Mouse (Mus musculus) kidney, embryonic 14.5 days (tissue): ENCODE measurements around the gene Aox1. TPM values are rescaled to one million over a fixed set of nuclear protein-coding genes. Genes with fewer than 3 reads are reported as not detected.

ENCODE experiments used
- ATAC-seq: fragments of 200-750 bp; cut with Nextera tagmentation; 2 replicates; pipeline ENCODE4 v1.8.0; 2017; ENCODE audit warnings: moderate number of reproducible peaks, mild to moderate bottlenecking, moderate TSS enrichment, moderate library complexity; ENCODE audit not compliant: low FRiP score, low TSS enrichment
- H3K27ac ChIP-seq: fragments of 300-500 bp; sonication (generic); 2 replicates; pipeline ENCODE4 v1.5.1; 2014; ENCODE audit warnings: low read depth, mild to moderate bottlenecking, low read length, moderate library complexity, mixed read lengths
- H3K27me3 ChIP-seq: fragments of 300-500 bp; sonication (generic); 2 replicates; pipeline ENCODE4 v1.6.1; 2014; ENCODE audit warnings: mild to moderate bottlenecking, low read length; ENCODE audit not compliant: control insufficient read depth, insufficient read depth
- H3K36me3 ChIP-seq: fragments of 300-500 bp; sonication (generic); 2 replicates; pipeline ENCODE4 v1.6.1; 2014; ENCODE audit warnings: low read length, mixed read lengths; ENCODE audit not compliant: control insufficient read depth, insufficient read depth
- H3K4me1 ChIP-seq: fragments of 300-500 bp; sonication (generic); 2 replicates; pipeline ENCODE4 v1.6.1; 2014; ENCODE audit warnings: low read length, mixed read lengths; ENCODE audit not compliant: control insufficient read depth, insufficient read depth
- H3K4me2 ChIP-seq: fragments of 300-500 bp; sonication (generic); replicated peaks from 2 replicates; pipeline ENCODE4 v1.6.1; 2014; ENCODE audit warnings: low read depth, mild to moderate bottlenecking, low read length
- H3K4me3 ChIP-seq: fragments of 300-500 bp; sonication (generic); 2 replicates; pipeline ENCODE4 v1.5.1; 2014; ENCODE audit warnings: mild to moderate bottlenecking, low read length
- H3K9ac ChIP-seq: fragments of 300-500 bp; sonication (generic); 2 replicates; pipeline ENCODE4 v1.6.1; 2014; ENCODE audit warnings: low read depth, mild to moderate bottlenecking, low read length, moderate library complexity
- H3K9me3 ChIP-seq: fragments of 300-500 bp; sonication (generic); 2 replicates; pipeline ENCODE4 v1.6.1; 2016; ENCODE audit warnings: low read length; ENCODE audit not compliant: control insufficient read depth
- WGBS: fragments of 180-500 bp; shearing (Covaris S2); extraction: QIAGEN DNeasy Blood & Tissue Kit; methylation state at CpG from one replicate; pipeline ENCODE4 v1.1.7; 2014; 5-methylcytosine and 5-hydroxymethylcytosine counted together
- polyA plus RNA-seq: library from polyadenylated mRNA; unstranded; fragments of >200 nt; fragmentation: Nextera tagmentation; extraction: Ambion mirVana; gene quantifications from 2 replicates; pipeline ENCODE4 v1.2.1, GENCODE M21; 2014

The Aox1 gene
- polyA plus RNA-seq, 1 experiment from 2014 or later = 0.23 TPM

GRCm38 (mm10) chr1:58089316-58089715 lies 59.6 kb downstream of the Aox1 start:
- no peak for ATAC-seq
- H3K4me1 ChIP-seq = no peaks in the 10 kb centered on the region
- no peaks in the 10 kb centered on the region for H3K27me3 ChIP-seq
- no peak overlapping the region for H3K4me2 ChIP-seq
- no peak overlapping the region for H3K4me3 ChIP-seq
- H3K9me3 ChIP-seq = no peaks in the 10 kb centered on the region
- H3K36me3 ChIP-seq = no peaks in the 10 kb centered on the region
- WGBS = 59% methylated on average over 5 of the region's 5 CpGs
- no peak overlapping the region for H3K27ac ChIP-seq
- H3K9ac ChIP-seq = no peak overlapping the region

GRCm38 (mm10) chr1:58090191-58090590 lies 60.5 kb downstream of the Aox1 start:
- Histone ChIP-seq H3K9ac (no peak overlapping the region), H3K27me3 (no peaks in the 10 kb centered on the region), H3K9me3 (no peaks in the 10 kb centered on the region), H3K27ac (no peak overlapping the region), H3K4me3 (no peak overlapping the region), H3K36me3 (no peaks in the 10 kb centered on the region), H3K4me2 (no peak overlapping the region), H3K4me1 (no peaks in the 10 kb centered on the region)
- no peak for ATAC-seq
- WGBS = 67% methylated on average over 4 of the region's 4 CpGs

GRCm38 (mm10) chr1:58091213-58091612 lies 61.5 kb downstream of the Aox1 start:
- ATAC-seq = no peak
- H3K4me3 ChIP-seq = no peak overlapping the region
- H3K36me3 ChIP-seq = no peaks in the 10 kb centered on the region
- H3K4me1 ChIP-seq = no peaks in the 10 kb centered on the region
- H3K27ac ChIP-seq = no peak overlapping the region
- WGBS = 91% methylated on average over 3 of the region's 3 CpGs
- no peak overlapping the region for H3K4me2 ChIP-seq
- H3K9ac ChIP-seq = no peak overlapping the region
- no peaks in the 10 kb centered on the region for H3K27me3 ChIP-seq
- H3K9me3 ChIP-seq = no peaks in the 10 kb centered on the region

GRCm38 (mm10) chr1:58091992-58092560 lies 62.3 kb downstream of the Aox1 start:
- no peak overlapping the region for H3K4me3 ChIP-seq
- ATAC-seq = no peak
- H3K9me3 ChIP-seq = no peaks in the 10 kb centered on the region
- no peaks in the 10 kb centered on the region for H3K36me3 ChIP-seq
- 79% methylated on average over 2 of the region's 2 CpGs for WGBS
- no peak overlapping the region for H3K9ac ChIP-seq
- no peaks in the 10 kb centered on the region for H3K4me1 ChIP-seq
- no peaks in the 10 kb centered on the region for H3K27me3 ChIP-seq
- no peak overlapping the region for H3K27ac ChIP-seq
- no peak overlapping the region for H3K4me2 ChIP-seq

GRCm38 (mm10) chr1:58097338-58097737 lies 67.6 kb downstream of the Aox1 start:
- Histone ChIP-seq H3K4me1 (no peaks in the 10 kb centered on the region), H3K4me2 (no peak overlapping the region), H3K9me3 (no peaks in the 10 kb centered on the region), H3K4me3 (no peak overlapping the region), H3K36me3 (no peaks in the 10 kb centered on the region), H3K9ac (no peak overlapping the region), H3K27me3 (no peaks in the 10 kb centered on the region), H3K27ac (no peak overlapping the region)
- no peak for ATAC-seq
- WGBS = 90% methylated on average over 6 of the region's 6 CpGs

GRCm38 (mm10) chr1:58099119-58099518 lies 69.4 kb downstream of the Aox1 start:
- no peak for ATAC-seq
- Histone ChIP-seq H3K36me3 (no peaks in the 10 kb centered on the region), H3K4me3 (no peak overlapping the region), H3K4me2 (no peak overlapping the region), H3K9ac (no peak overlapping the region), H3K27ac (no peak overlapping the region), H3K27me3 (no peaks in the 10 kb centered on the region), H3K9me3 (no peaks in the 10 kb centered on the region), H3K4me1 (no peaks in the 10 kb centered on the region)

- no peak overlapping the region for H3K4me3 ChIP-seq
- H3K9ac ChIP-seq = no peak overlapping the region
- no peak overlapping the region for H3K4me2 ChIP-seq
- H3K27me3 ChIP-seq = no peaks in the 10 kb centered on the region
- no peaks in the 10 kb centered on the region for H3K9me3 ChIP-seq
- H3K27ac ChIP-seq = no peak overlapping the region
- ATAC-seq = no peak
- 73% methylated on average over 2 of the region's 2 CpGs for whole genome bisulfite sequencing
- H3K4me1 ChIP-seq = no peaks in the 10 kb centered on the region
- no peaks in the 10 kb centered on the region for H3K36me3 ChIP-seq
Observed at GRCm38 (mm10) chr1:58101531-58102146, 71.9 kb downstream of the Aox1 start.

- H3K4me2 ChIP-seq = no peak overlapping the region
- no peaks in the 10 kb centered on the region for H3K4me1 ChIP-seq
- H3K9ac ChIP-seq = no peak overlapping the region
- no peak overlapping the region for H3K4me3 ChIP-seq
- no peaks in the 10 kb centered on the region for H3K27me3 ChIP-seq
- H3K9me3 ChIP-seq = no peaks in the 10 kb centered on the region
- no peak for ATAC-seq
- H3K27ac ChIP-seq = no peak overlapping the region
- WGBS = 70% methylated on average over 7 of the region's 7 CpGs
- no peaks in the 10 kb centered on the region for H3K36me3 ChIP-seq
Observed at GRCm38 (mm10) chr1:58102494-58102893, 72.8 kb downstream of the Aox1 start.

GRCm38 (mm10) chr1:58105685-58106084 lies 76.0 kb downstream of the Aox1 start:
- H3K4me1 ChIP-seq = no peaks in the 10 kb centered on the region
- H3K9me3 ChIP-seq = no peaks in the 10 kb centered on the region
- H3K27me3 ChIP-seq = no peaks in the 10 kb centered on the region
- WGBS = 87% methylated on average over 6 of the region's 6 CpGs
- no peak overlapping the region for H3K4me2 ChIP-seq
- no peak overlapping the region for H3K9ac ChIP-seq
- no peak for ATAC-seq
- no peak overlapping the region for H3K27ac ChIP-seq
- H3K4me3 ChIP-seq = no peak overlapping the region
- H3K36me3 ChIP-seq = no peaks in the 10 kb centered on the region
